Mouse (Mus musculus) thymus, postnatal 0 days (tissue): ENCODE measurements at regions not wholly inside any gene's neighbourhood (a gene's known extent, or its start where the extent isn't known, plus 50 kb on each side); places are given as distances from the start of the nearest gene placed in this dataset.

Experiments used
- DNase-seq: peaks from one replicate; pipeline ENCODE4 v3.0.0-alpha.2; 2015; ENCODE audit warnings: low spot score

- no peak for DNase-seq
Observed at GRCm38 (mm10) chrX:95291676-95292075, 95.0 kb upstream of the Arhgef9 start.

GRCm38 (mm10) chrX:95282038-95282437 is 85.4 kb upstream of the Arhgef9 start:
- DNase-seq = no peak

- peak; percentile 29 for DNase-seq
Observed at GRCm38 (mm10) chrX:95253517-95253916, 56.9 kb upstream of the Arhgef9 start.
